Mouse (Mus musculus): ENCODE results near the gene Mpzl1. TPM values are rescaled to one million over a fixed set of nuclear protein-coding genes. Genes with fewer than 3 reads are reported as not detected.
A peak's percentile ranks its signal among the peaks of the same experiment; 100 is the strongest.

Gene Mpzl1
- total RNA-seq, 1 experiment = 60.1 TPM

DNA sequence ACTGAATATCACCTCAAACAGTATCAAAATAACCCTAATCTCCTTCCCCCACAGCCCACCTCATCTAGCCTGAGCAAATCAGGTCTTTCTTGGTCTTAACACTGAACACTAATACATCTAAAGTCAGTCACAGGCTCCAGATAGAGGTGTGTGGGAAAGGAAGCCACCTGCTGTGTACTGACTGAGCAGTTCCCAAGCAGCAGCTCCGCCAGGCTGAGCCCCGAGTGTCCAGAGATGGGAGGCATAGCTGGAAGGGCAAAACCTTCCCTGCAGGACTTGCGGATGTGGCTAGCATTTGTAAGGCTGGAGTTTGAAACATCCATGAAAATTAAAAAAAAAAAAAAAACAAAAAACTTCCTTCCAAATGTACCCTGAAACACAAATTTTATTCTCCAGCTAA is 29.2 kb downstream of the Mpzl1 start:
- in situ Hi-C loops (cut with MboI; ENCODE audit: low sequenced_read_pairs in 2 of 2, unreplicated experiment in 2 of 2) = no loop called here
- Histone ChIP-seq H3K9me3 (ENCODE audit: control insufficient read depth, insufficient read depth, low read depth, low read length) (no peaks in the 10 kb centered on the region), H3K9ac (ENCODE audit: insufficient read depth, low read depth, low read length, poor library complexity, severe bottlenecking) (no peak overlapping the region), H3K4me1 (ENCODE audit: control insufficient read depth in 2 of 2, insufficient read depth in 2 of 2, low read length in 2 of 2, poor library complexity in 1 of 2) (peaks cover 3 to 9% of the 10 kb centered on the region in 2 experiments; a peak in 3 of 4 replicates), H3K36me3 (ENCODE audit: control insufficient read depth, insufficient read depth, low read length, poor library complexity, severe bottlenecking) (peaks cover 18% of the 10 kb centered on the region), H3K4me3 (ENCODE audit: insufficient read depth in 1 of 2, low read depth in 1 of 2, low read length in 2 of 2, poor library complexity in 1 of 2, severe bottlenecking in 1 of 2) (no peak overlapping the region), H3K27ac (ENCODE audit: insufficient read depth, low read depth, low read length, poor library complexity, severe bottlenecking) (no peak overlapping the region)
- TF ChIP-seq MAFK (IDR thresholded peaks at IDR 0.05; ENCODE audit: insufficient read depth, low read depth, low read length) (no peak), ZC3H11A (IDR thresholded peaks at IDR 0.05; ENCODE audit: borderline replicate concordance, low read depth, low read length) (no peak), ZNF384 (IDR thresholded peaks at IDR 0.05; ENCODE audit: low read depth, low read length) (no peak), CHD2 (IDR thresholded peaks at IDR 0.05; ENCODE audit: low read depth, low read length) (no peak), HCFC1 (IDR thresholded peaks at IDR 0.05; ENCODE audit: borderline replicate concordance, insufficient read depth, low read length) (no peak)
- DNase-seq (ENCODE audit: low read depth, low spot score) = no peak

DNA sequence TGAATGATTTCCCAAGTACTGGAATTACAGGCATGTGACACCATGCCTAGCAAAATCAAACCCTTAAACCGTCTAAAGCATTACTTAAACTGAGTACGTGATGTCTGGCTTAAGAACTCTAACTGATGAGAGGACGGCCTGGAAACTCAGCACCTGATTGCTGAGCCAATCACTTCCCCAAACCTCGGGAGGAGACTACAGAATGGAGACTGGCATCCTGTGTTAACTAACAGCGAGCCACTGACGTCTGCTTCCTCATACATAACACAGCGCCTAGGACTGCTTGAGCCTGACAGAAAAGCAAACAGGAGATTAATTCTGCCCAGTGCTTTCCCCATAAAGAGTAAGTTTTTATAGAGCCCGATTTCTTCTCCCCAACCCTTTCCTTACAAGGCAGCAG is 30.1 kb downstream of the Mpzl1 start:
- peaks cover 18% of the 10 kb centered on the region for H3K36me3 ChIP-seq (ENCODE audit: control insufficient read depth, insufficient read depth, low read length, poor library complexity, severe bottlenecking)
- H3K4me1 ChIP-seq (ENCODE audit: control insufficient read depth in 2 of 2, insufficient read depth in 2 of 2, low read length in 2 of 2, poor library complexity in 1 of 2) = peaks cover 0 to 2% of the 10 kb centered on the region in 2 experiments; a peak in 2 of 4 replicates
- TF ChIP-seq HCFC1 (IDR thresholded peaks at IDR 0.05; ENCODE audit: borderline replicate concordance, insufficient read depth, low read length) (no peak), CHD2 (IDR thresholded peaks at IDR 0.05; ENCODE audit: low read depth, low read length) (no peak), ZNF384 (IDR thresholded peaks at IDR 0.05; ENCODE audit: low read depth, low read length) (no peak), MAFK (IDR thresholded peaks at IDR 0.05; ENCODE audit: insufficient read depth, low read depth, low read length) (no peak), ZC3H11A (IDR thresholded peaks at IDR 0.05; ENCODE audit: borderline replicate concordance, low read depth, low read length) (no peak)
- H3K9me3 ChIP-seq (ENCODE audit: control insufficient read depth, insufficient read depth, low read depth, low read length) = no peaks in the 10 kb centered on the region
- no peak for DNase-seq (ENCODE audit: low read depth, low spot score)
- H3K4me3 ChIP-seq (ENCODE audit: insufficient read depth in 1 of 2, low read depth in 1 of 2, low read length in 2 of 2, poor library complexity in 1 of 2, severe bottlenecking in 1 of 2) = no peak overlapping the region
- H3K9ac ChIP-seq (ENCODE audit: insufficient read depth, low read depth, low read length, poor library complexity, severe bottlenecking) = no peak overlapping the region
- H3K27ac ChIP-seq (ENCODE audit: insufficient read depth, low read depth, low read length, poor library complexity, severe bottlenecking) = no peak overlapping the region
- in situ Hi-C loops (cut with MboI; ENCODE audit: low sequenced_read_pairs in 2 of 2, unreplicated experiment in 2 of 2) = no loop called here

- no peak overlapping the region for H3K9ac ChIP-seq (ENCODE audit: insufficient read depth, low read depth, low read length, poor library complexity, severe bottlenecking)
- no peak for TF ChIP-seq MAFK (IDR thresholded peaks at IDR 0.05; ENCODE audit: insufficient read depth, low read depth, low read length)
- in situ Hi-C loops (cut with MboI; ENCODE audit: low sequenced_read_pairs in 2 of 2, unreplicated experiment in 2 of 2) = no loop called here
- no peaks in the 10 kb centered on the region for H3K9me3 ChIP-seq (ENCODE audit: control insufficient read depth, insufficient read depth, low read depth, low read length)
- DNase-seq (ENCODE audit: low read depth, low spot score) = no peak
- H3K36me3 ChIP-seq (ENCODE audit: control insufficient read depth, insufficient read depth, low read length, poor library complexity, severe bottlenecking) = peaks cover 17% of the 10 kb centered on the region
- H3K4me3 ChIP-seq (ENCODE audit: insufficient read depth in 1 of 2, low read depth in 1 of 2, low read length in 2 of 2, poor library complexity in 1 of 2, severe bottlenecking in 1 of 2) = no peak overlapping the region
- no peak overlapping the region; the same call in 1 of the 2 replicates for H3K27ac ChIP-seq (ENCODE audit: insufficient read depth, low read depth, low read length, poor library complexity, severe bottlenecking)
- H3K4me1 ChIP-seq (ENCODE audit: control insufficient read depth in 2 of 2, insufficient read depth in 2 of 2, low read length in 2 of 2, poor library complexity in 1 of 2) = no peaks in the 10 kb centered on the region
Measured at GRCm38 (mm10) chr1:165603218-165603617, 31.1 kb downstream of the Mpzl1 start.

DNA sequence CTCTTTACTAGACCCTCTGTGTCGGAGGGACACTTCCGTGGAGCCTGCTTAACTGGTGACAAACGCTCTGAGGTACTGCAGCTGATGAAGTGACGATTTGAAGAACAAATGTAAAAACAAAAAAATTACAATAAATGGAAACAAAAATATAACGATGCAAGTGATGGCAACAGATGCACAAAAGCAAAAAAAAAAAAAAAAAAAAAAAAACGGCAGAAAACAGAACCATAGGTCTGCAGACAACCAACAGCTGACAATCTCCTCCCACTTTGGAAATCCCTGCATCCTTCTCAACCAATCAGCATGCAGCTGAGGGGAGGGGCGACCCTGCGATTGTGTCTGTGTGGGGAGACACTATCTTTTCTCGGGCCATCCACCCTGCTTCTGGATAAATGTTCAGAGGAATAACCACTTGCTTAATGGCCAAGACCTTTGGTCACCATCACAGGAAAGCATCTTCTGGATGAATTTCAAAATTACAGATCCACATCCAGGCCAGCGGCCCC is 32.5 kb downstream of the Mpzl1 start:
- DNase-seq (ENCODE audit: low read depth, low spot score) = no peak
- in situ Hi-C loops (cut with MboI; ENCODE audit: low sequenced_read_pairs in 2 of 2, unreplicated experiment in 2 of 2) = no loop called here
- H3K9me3 ChIP-seq (ENCODE audit: control insufficient read depth, insufficient read depth, low read depth, low read length) = no peaks in the 10 kb centered on the region
- no peak overlapping the region for H3K4me3 ChIP-seq (ENCODE audit: insufficient read depth in 1 of 2, low read depth in 1 of 2, low read length in 2 of 2, poor library complexity in 1 of 2, severe bottlenecking in 1 of 2)
- no peaks in the 10 kb centered on the region for H3K4me1 ChIP-seq (ENCODE audit: control insufficient read depth in 2 of 2, insufficient read depth in 2 of 2, low read length in 2 of 2, poor library complexity in 1 of 2)
- TF ChIP-seq MAFK (IDR thresholded peaks at IDR 0.05; ENCODE audit: insufficient read depth, low read depth, low read length) (no peak), ZNF384 (IDR thresholded peaks at IDR 0.05; ENCODE audit: low read depth, low read length) (peak; percentile 82), CHD2 (IDR thresholded peaks at IDR 0.05; ENCODE audit: low read depth, low read length) (no peak)
- peaks cover 16% of the 10 kb centered on the region for H3K36me3 ChIP-seq (ENCODE audit: control insufficient read depth, insufficient read depth, low read length, poor library complexity, severe bottlenecking)
- H3K27ac ChIP-seq (ENCODE audit: insufficient read depth, low read depth, low read length, poor library complexity, severe bottlenecking) = no peak overlapping the region
- no peak overlapping the region for H3K9ac ChIP-seq (ENCODE audit: insufficient read depth, low read depth, low read length, poor library complexity, severe bottlenecking)

- Histone ChIP-seq H3K36me3 (ENCODE audit: control insufficient read depth, insufficient read depth, low read length, poor library complexity, severe bottlenecking) (peaks cover 11% of the 10 kb centered on the region; the same call in 1 of the 2 replicates), H3K9ac (ENCODE audit: insufficient read depth, low read depth, low read length, poor library complexity, severe bottlenecking) (no peak overlapping the region), H3K4me3 (ENCODE audit: insufficient read depth in 1 of 2, low read depth in 1 of 2, low read length in 2 of 2, poor library complexity in 1 of 2, severe bottlenecking in 1 of 2) (no peak overlapping the region), H3K9me3 (ENCODE audit: control insufficient read depth, insufficient read depth, low read depth, low read length) (no peaks in the 10 kb centered on the region), H3K4me1 (ENCODE audit: control insufficient read depth in 2 of 2, insufficient read depth in 2 of 2, low read length in 2 of 2, poor library complexity in 1 of 2) (peaks cover 0 to 2% of the 10 kb centered on the region in 2 experiments; a peak in 1 of 4 replicates), H3K27ac (ENCODE audit: insufficient read depth, low read depth, low read length, poor library complexity, severe bottlenecking) (no peak overlapping the region)
- no peak for DNase-seq (ENCODE audit: low read depth, low spot score)
- in situ Hi-C loops (cut with MboI; ENCODE audit: low sequenced_read_pairs in 2 of 2, unreplicated experiment in 2 of 2) = no loop called here
- TF ChIP-seq ZNF384 (IDR thresholded peaks at IDR 0.05; ENCODE audit: low read depth, low read length) = no peak
Measured at GRCm38 (mm10) chr1:165594699-165595421, 39.5 kb downstream of the Mpzl1 start.

Data from ES-E14 (cell line).